Mouse (Mus musculus) CH12.LX (cell line): ENCODE data around the gene Ldlr. TPM values are rescaled to one million over a fixed set of nuclear protein-coding genes. Genes with fewer than 3 reads are reported as not detected.
A peak's percentile ranks its signal among the peaks of the same experiment; 100 is the strongest.

Experiments
- DNase-seq: peaks from one replicate; pipeline ENCODE4 v3.0.0-alpha.2; 2013; ENCODE audit errors: extremely low read depth
- H3K27ac ChIP-seq: 2 replicates; pipeline ENCODE4 v1.5.1; 2012; ENCODE audit warnings: low read depth, mild to moderate bottlenecking, control low read depth, moderate library complexity; ENCODE audit not compliant: insufficient read depth
- H3K27me3 ChIP-seq: replicated peaks from 2 replicates; pipeline ENCODE3; 2012; ENCODE audit warnings: inconsistent platforms
- H3K36me3 ChIP-seq, 2 experiments: replicated peaks in 1 of 2; 2 replicates each; pipeline versions ENCODE3 to v1.6.1; 2012; ENCODE audit warnings: inconsistent platforms in 1 of 2, low read length in 1 of 2, mild to moderate bottlenecking in 1 of 2, mixed read lengths in 1 of 2, moderate library complexity in 1 of 2; ENCODE audit not compliant: control insufficient read depth in 1 of 2, insufficient read depth in 1 of 2
- H3K4me1 ChIP-seq, 2 experiments: 2 replicates each; pipeline ENCODE4 v1.6.1; 2012; ENCODE audit warnings: inconsistent platforms in 1 of 2, moderate library complexity in 1 of 2; ENCODE audit not compliant: insufficient read depth in 2 of 2, control insufficient read depth in 1 of 2
- H3K4me2 ChIP-seq: 2 replicates; pipeline ENCODE4 v1.6.1; 2012; ENCODE audit warnings: low read depth, mild to moderate bottlenecking, control low read depth; ENCODE audit not compliant: poor library complexity, insufficient read depth, severe bottlenecking
- H3K4me3 ChIP-seq, 3 experiments: fragments of 150-350 bp in 1 of 3; sonication (generic) in 1 of 3; replicated peaks in 1 of 3; 2 replicates each; pipeline versions ENCODE3 to v1.5.1; 2011 to 2012; ENCODE audit warnings: low read depth in 2 of 3, low read length in 2 of 3, mild to moderate bottlenecking in 2 of 3, moderate library complexity in 2 of 3, control low read depth in 1 of 3, improper control_type of control experiment in 1 of 3, inconsistent platforms in 1 of 3, mixed read lengths in 1 of 3; ENCODE audit not compliant: poor library complexity in 1 of 3
- H3K79me2 ChIP-seq: replicated peaks from 2 replicates; pipeline ENCODE4 v1.6.1; 2012; ENCODE audit warnings: mild to moderate bottlenecking, moderate library complexity; ENCODE audit not compliant: control insufficient read depth, poor library complexity, insufficient read depth, severe bottlenecking; ENCODE audit errors: extremely low read depth
- H3K9ac ChIP-seq: 2 replicates; pipeline ENCODE4 v1.6.1; 2012; ENCODE audit warnings: low read depth, mild to moderate bottlenecking, control low read depth, moderate library complexity; ENCODE audit not compliant: insufficient read depth
- H3K9me3 ChIP-seq: replicated peaks from 2 replicates; pipeline ENCODE3; 2012; ENCODE audit warnings: low read length, inconsistent platforms, mixed read lengths
- CHD2 ChIP-seq: IDR thresholded peaks from 2 replicates; pipeline ENCODE4 v1.6.1; 2011; ENCODE audit warnings: low read length, improper control_type of control experiment
- CTCF ChIP-seq, 2 experiments: IDR thresholded peaks in 1 of 2; conservative IDR thresholded peaks in 1 of 2; 2 replicates each; pipeline ENCODE4 v1.5.1; 2011 to 2012; ENCODE audit warnings: low read depth in 2 of 2, low read length in 2 of 2, improper control_type of control experiment in 1 of 2, inconsistent platforms in 1 of 2, mild to moderate bottlenecking in 1 of 2, moderate library complexity in 1 of 2
- ELF1 ChIP-seq: IDR thresholded peaks from 2 replicates; pipeline ENCODE4 v1.6.1; 2014; ENCODE audit warnings: low read depth, mild to moderate bottlenecking, inconsistent platforms, low read length, improper control_type of control experiment
- EP300 ChIP-seq: IDR thresholded peaks from 2 replicates; pipeline ENCODE4 v1.6.1; 2011; ENCODE audit warnings: low read length, improper control_type of control experiment
- HCFC1 ChIP-seq: IDR thresholded peaks from 2 replicates; pipeline ENCODE4 v1.6.1; 2012; ENCODE audit warnings: low read depth, mild to moderate bottlenecking, inconsistent platforms, low read length, improper control_type of control experiment
- JUN ChIP-seq: IDR thresholded peaks from 2 replicates; pipeline ENCODE4 v1.6.1; 2011; ENCODE audit warnings: low read depth, mild to moderate bottlenecking, low read length, improper control_type of control experiment, moderate library complexity; ENCODE audit not compliant: insufficient read depth
- KAT2A ChIP-seq: IDR thresholded peaks from 2 replicates; pipeline ENCODE4 v1.6.1; 2012; ENCODE audit warnings: low read length, improper control_type of control experiment, inconsistent platforms; ENCODE audit not compliant: insufficient replicate concordance
- MAZ ChIP-seq: IDR thresholded peaks from 2 replicates; pipeline ENCODE4 v1.6.1; 2012; ENCODE audit warnings: low read depth, mild to moderate bottlenecking, inconsistent platforms, low read length, improper control_type of control experiment, moderate library complexity
- MEF2A ChIP-seq: IDR thresholded peaks from 2 replicates; pipeline ENCODE4 v1.6.1; 2014; ENCODE audit warnings: low read depth, mild to moderate bottlenecking, inconsistent platforms, low read length, improper control_type of control experiment, borderline replicate concordance
- MXI1 ChIP-seq: IDR thresholded peaks from 2 replicates; pipeline ENCODE4 v1.6.1; 2011; ENCODE audit warnings: mild to moderate bottlenecking, low read depth, low read length, improper control_type of control experiment
- PAX5 ChIP-seq: IDR thresholded peaks from 2 replicates; pipeline ENCODE4 v1.6.1; 2012; ENCODE audit warnings: low read length, inconsistent platforms, mixed read lengths
- RAD21 ChIP-seq: IDR thresholded peaks from 2 replicates; pipeline ENCODE4 v1.6.1; 2011; ENCODE audit warnings: low read depth, mild to moderate bottlenecking, low read length, improper control_type of control experiment, moderate library complexity
- RCOR1 ChIP-seq: conservative IDR thresholded peaks from 2 replicates; pipeline ENCODE4 v1.6.1; 2012; ENCODE audit warnings: low read depth, mild to moderate bottlenecking, inconsistent platforms, low read length, improper control_type of control experiment
- SIN3A ChIP-seq: IDR thresholded peaks from 2 replicates; pipeline ENCODE4 v1.6.1; 2012; ENCODE audit warnings: low read length, improper control_type of control experiment, inconsistent platforms
- SMC3 ChIP-seq: IDR thresholded peaks from 2 replicates; pipeline ENCODE4 v1.6.1; 2011; ENCODE audit warnings: low read depth, low read length, improper control_type of control experiment
- UBTF ChIP-seq: IDR thresholded peaks from 2 replicates; pipeline ENCODE4 v1.6.1; 2012; ENCODE audit warnings: low read depth, mild to moderate bottlenecking, inconsistent platforms, low read length, improper control_type of control experiment, moderate library complexity
- USF1 ChIP-seq: IDR thresholded peaks from 2 replicates; pipeline ENCODE4 v1.6.1; 2014; ENCODE audit warnings: low read depth, mild to moderate bottlenecking, inconsistent platforms, low read length, improper control_type of control experiment
- ZC3H11A ChIP-seq: IDR thresholded peaks from 2 replicates; pipeline ENCODE4 v1.6.1; 2012; ENCODE audit warnings: low read depth, mild to moderate bottlenecking, inconsistent platforms, low read length, improper control_type of control experiment
- ZNF384 ChIP-seq: IDR thresholded peaks from 2 replicates; pipeline ENCODE4 v1.6.1; 2012; ENCODE audit warnings: low read depth, low read length, improper control_type of control experiment, inconsistent platforms
- dilution Hi-C: fragments of 300-500 bp; cut with MboI; formaldehyde crosslinking; loops from 2 replicates; pipeline ENCODE4 v1.14.3; 2020; ENCODE audit warnings: low sequenced_read_pairs; ENCODE audit not compliant: extremely low pct_unique_long_range_greater_than_20kb, extremely low pct_ligation_motif_present
- in situ Hi-C: fragments of 300-500 bp; cut with MboI; formaldehyde crosslinking; loops from 3 replicates; pipeline ENCODE4 v1.14.3; 2019; ENCODE audit warnings: low sequenced_read_pairs, low pct_ligation_motif_present, low pct_unique_long_range_greater_than_20kb, mixed read lengths
- polyA plus RNA-seq: library from polyadenylated mRNA; unstranded; fragments of >175 nt; gene quantifications from 2 replicates; pipeline ENCODE4 v1.2.1, GENCODE M21; 2012; ENCODE audit warnings: low read depth; ENCODE audit not compliant: insufficient read length
- total RNA-seq, 2 experiments: library from RNA; depleted of rRNA; stranded (reverse); fragments of 300-350 nt in 1 of 2; fragments of >200 nt in 1 of 2; gene quantifications; 2 replicates each; pipeline ENCODE4 v1.2.3; 2012 to 2014

Gene Ldlr
- total and polyA plus RNA-seq, 3 experiments: 24.0 to 34.7 (median 24.9) TPM

DNA sequence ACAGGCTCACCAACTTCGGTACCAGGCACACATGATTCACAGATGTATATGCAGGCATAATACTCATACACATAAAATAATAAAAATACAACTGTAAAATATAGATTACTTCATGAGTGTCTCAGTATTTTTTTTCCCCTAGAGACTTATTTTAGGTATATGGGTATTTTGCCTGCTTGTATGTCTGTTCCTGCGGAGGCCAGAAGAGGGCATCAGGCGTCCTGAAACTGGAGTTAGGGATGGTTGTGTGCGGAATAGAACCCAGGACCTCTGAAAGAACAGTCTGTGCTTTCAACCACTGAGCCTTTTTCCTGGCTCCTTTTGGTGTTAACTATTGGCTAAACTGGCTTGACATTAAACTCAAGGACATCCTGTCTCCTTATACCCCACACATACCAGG, 40.5 kb upstream of the Ldlr start:
- Histone ChIP-seq H3K27me3 (no peaks in the 10 kb centered on the region), H3K27ac (no peak overlapping the region), H3K36me3 (peaks cover 74 to 90% of the 10 kb centered on the region in 2 experiments), H3K4me1 (no peaks in the 10 kb centered on the region), H3K4me2 (no peak overlapping the region), H3K4me3 (no peak overlapping the region), H3K9me3 (no peaks in the 10 kb centered on the region), H3K79me2 (no peaks in the 10 kb centered on the region; the same call in 1 of the 2 replicates), H3K9ac (no peak overlapping the region)
- DNase-seq: no peak
- dilution Hi-C loops: no loop called here
- in situ Hi-C loops: no loop called here
- TF ChIP-seq SMC3 (peak; percentile 38), CTCF (conservative IDR thresholded peaks at IDR 0.05 in 1 of 2, IDR thresholded peaks at IDR 0.05 in 1 of 2; ENCODE audit: low read depth in 2 of 2, low read length in 2 of 2) (peak in 1 of 2 experiments; percentile 44; a peak in 2 of 4 replicates), RAD21 (peak; percentile 18), MEF2A (no peak)

DNA sequence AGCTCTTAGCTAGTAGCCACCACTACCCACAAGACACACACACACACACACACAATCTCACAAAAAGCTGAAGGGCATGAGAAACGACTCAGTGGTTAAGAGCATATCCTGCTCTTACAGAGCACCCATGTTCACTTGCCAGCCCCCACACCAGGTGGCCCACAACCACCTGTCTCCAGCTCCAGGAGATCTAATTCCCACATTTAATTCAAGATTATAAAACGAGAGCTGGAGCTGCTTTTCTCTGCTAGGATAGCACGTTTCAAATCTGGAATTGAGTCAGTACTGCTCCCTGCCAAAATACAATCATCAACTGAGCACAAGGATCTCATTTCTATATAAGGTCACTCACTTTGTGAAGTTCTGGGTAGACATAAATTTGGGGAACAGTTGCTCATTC, 39.4 kb upstream of the Ldlr start:
- Histone ChIP-seq H3K36me3 (peaks cover 73 to 90% of the 10 kb centered on the region in 2 experiments), H3K4me1 (no peaks in the 10 kb centered on the region), H3K27ac (no peak overlapping the region), H3K9me3 (no peaks in the 10 kb centered on the region), H3K79me2 (no peaks in the 10 kb centered on the region; the same call in 1 of the 2 replicates), H3K4me3 (no peak overlapping the region), H3K27me3 (no peaks in the 10 kb centered on the region), H3K9ac (no peak overlapping the region), H3K4me2 (no peak overlapping the region)
- dilution Hi-C loops: no loop called here
- no peak for DNase-seq
- TF ChIP-seq ZC3H11A: no peak
- no peak for TF ChIP-seq SMC3
- no peak for TF ChIP-seq PAX5
- no peak for TF ChIP-seq MXI1
- TF ChIP-seq MAZ: no peak
- TF ChIP-seq UBTF: no peak
- TF ChIP-seq EP300: no peak
- no peak for TF ChIP-seq KAT2A
- TF ChIP-seq ZNF384: no peak
- TF ChIP-seq HCFC1: no peak
- no peak for TF ChIP-seq JUN
- no peak for TF ChIP-seq RCOR1
- TF ChIP-seq SIN3A: no peak
- TF ChIP-seq USF1: no peak
- no peak for TF ChIP-seq CHD2
- TF ChIP-seq ELF1: no peak
- in situ Hi-C loops: no loop called here
